Mouse (Mus musculus) inflammation-experienced regulatory T-cells (primary cell): Measurements from ENCODE around the gene Rasl10a. TPM values are rescaled to one million over a fixed set of nuclear protein-coding genes. Genes with fewer than 3 reads are reported as not detected.

ENCODE experiments used
- polyA plus RNA-seq, 2 experiments: library from polyadenylated mRNA; unstranded; fragments of 100-300 nt; shearing (Covaris generic); gene quantifications; one replicate each; pipeline ENCODE4 v1.2.1; 2017

The Rasl10a gene
- not detected for polyA plus RNA-seq

GRCm38 (mm10) chr11:5057856-5058641 lies at the start of gene Rasl10a:
Gene Rasl10a (plus strand): TSS chr11:5058128.

GRCm38 (mm10) chr11:5065056-5065821 lies 7.3 kb downstream of the Rasl10a start, which contains the start of gene Gas2l1:
Gene Gas2l1 (minus strand): TSS chr11:5065327.

GRCm38 (mm10) chr11:5098736-5099542 lies 41.0 kb downstream of the Rasl10a start, which contains the start of the genes Rhbdd3 and Ewsr1:
Gene Rhbdd3 (plus strand): TSS chr11:5098926.
Gene Ewsr1 (minus strand): TSS chr11:5099266.

Other genes with a start within 250 kb of the Rasl10a start
- 10 to 100 TPM; 44.7 to 45.5 TPM for gene Nf2, start 208.6 kb upstream of the Rasl10a start, polyA plus RNA-seq
- 10 to 100 TPM; 31.1 to 34.4 TPM for gene Nipsnap1, start 184.2 kb upstream of the Rasl10a start, polyA plus RNA-seq
- 10 to 100 TPM; 47.3 to 48.0 TPM for gene Thoc5, start 162.8 kb upstream of the Rasl10a start, polyA plus RNA-seq
- gene Nefh, start 110.1 kb upstream of the Rasl10a start, polyA plus RNA-seq, result 10 to 100 TPM in 1 of 2 experiments, 1 to 10 TPM in 1; 6.2 to 11.8 TPM
- 100 to 1,000 TPM in 1 of 2 experiments, 10 to 100 TPM in 1; 87.7 to 127 TPM for gene Ap1b1, start 71.3 kb upstream of the Rasl10a start, polyA plus RNA-seq
- gene Gas2l1, start 7.2 kb downstream of the Rasl10a start, polyA plus RNA-seq, result 10 to 100 TPM in 1 of 2 experiments, 1 to 10 TPM in 1; 5.1 to 12.5 TPM
- gene Rhbdd3, start 40.8 kb downstream of the Rasl10a start, polyA plus RNA-seq, result 10 to 100 TPM in 1 of 2 experiments, 1 to 10 TPM in 1; 8.6 to 11.0 TPM
- 100 to 1,000 TPM; 654 to 738 TPM for gene Ewsr1, start 41.1 kb downstream of the Rasl10a start, polyA plus RNA-seq
- 1 to 10 TPM; 1.8 to 4.3 TPM for gene Emid1, start 94.1 kb downstream of the Rasl10a start, polyA plus RNA-seq
- 10 to 100 TPM in 1 of 2 experiments, 1 to 10 TPM in 1; 7.0 to 22.4 TPM for gene Kremen1, start 203.4 kb downstream of the Rasl10a start, polyA plus RNA-seq